Mouse (Mus musculus) MEL-GATA-1-ER (cell line): ENCODE results near the gene Prkar2b.

Source experiments
- DNase-seq: peaks from one replicate; pipeline ENCODE4 v3.0.0-alpha.2; 2012; ENCODE audit warnings: low read depth; ENCODE audit errors: extremely low read depth

The Prkar2b gene

GRCm38 (mm10) chr12:31926661-31927061, 134.4 kb downstream of the Prkar2b start:
- DNase-seq: no peak

- DNase-seq: no peak
Observed at GRCm38 (mm10) chr12:31925343-31925742, 135.8 kb downstream of the Prkar2b start.

- DNase-seq: no peak
Observed at GRCm38 (mm10) chr12:31924135-31924534, 137.0 kb downstream of the Prkar2b start.

- no peak for DNase-seq
Observed at GRCm38 (mm10) chr12:31920464-31921405, 140.4 kb downstream of the Prkar2b start.

GRCm38 (mm10) chr12:31917245-31917644, 143.9 kb downstream of the Prkar2b start:
- peak; percentile 81 for DNase-seq

GRCm38 (mm10) chr12:31916691-31917090, 144.4 kb downstream of the Prkar2b start:
- DNase-seq: no peak

- DNase-seq: no peak
Observed at GRCm38 (mm10) chr12:31913614-31914013, 147.5 kb downstream of the Prkar2b start.

GRCm38 (mm10) chr12:31912966-31913551, 148.0 kb downstream of the Prkar2b start:
- no peak for DNase-seq
